Mouse (Mus musculus): ENCODE measurements around the gene Chd5.

The Chd5 gene

GRCm38 (mm10) chr4:152434836-152435235 is 96.4 kb downstream of the Chd5 start:
- DNase-seq (ENCODE audit: low read depth, low spot score), result peak; percentile 84

- DNase-seq (ENCODE audit: low read depth, low spot score), result no peak
Measured at GRCm38 (mm10) chr4:152435255-152435654, 96.8 kb downstream of the Chd5 start.
